Mouse (Mus musculus) monocyte, adult 5-6 weeks (primary cell): ENCODE results near the gene Neurod2. TPM values are rescaled to one million over a fixed set of nuclear protein-coding genes. Genes with fewer than 3 reads are reported as not detected.

Source experiments
- ATAC-seq: fragments of 153-309, 156-312 bp; replicated peaks from 2 replicates; pipeline ENCODE4 v1.8.0; 2017; ENCODE audit warnings: mild to moderate bottlenecking; ENCODE audit not compliant: low TSS enrichment, insufficient number of reproducible peaks, severe bottlenecking, poor library complexity, low FRiP score
- total RNA-seq: library from RNA; stranded (forward); fragments of 200-1000, 200-491, 200-594 nt; gene quantifications from 3 replicates; pipeline ENCODE4 v1.2.3, GENCODE M21; 2017

Neurod2 gene
- total RNA-seq, 1 experiment from 2014 or later = not detected

DNA sequence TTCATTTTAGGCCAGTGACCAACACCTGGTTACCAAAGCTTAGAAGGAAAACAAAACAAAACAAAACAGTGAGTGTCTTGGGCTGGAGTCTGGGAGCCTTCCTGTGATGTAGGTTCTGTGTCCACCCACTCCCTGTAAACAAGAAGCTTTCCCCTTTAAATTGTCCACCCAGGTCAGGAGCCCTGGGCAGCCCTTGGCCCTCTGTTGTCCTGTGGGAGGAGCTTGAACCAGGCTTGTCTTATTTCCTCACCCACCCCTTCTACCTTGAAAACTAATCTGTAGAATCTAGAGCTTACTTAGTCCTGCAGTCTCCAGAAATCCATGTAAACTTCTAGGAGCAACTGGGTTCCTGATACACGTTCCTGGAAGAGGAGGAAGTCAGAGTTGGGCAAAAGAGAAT, 7.3 kb downstream of the Neurod2 start:
- ATAC-seq = no peak

GRCm38 (mm10) chr11:98321677-98322003, 7.8 kb downstream of the Neurod2 start:
- no peak for ATAC-seq

- ATAC-seq = no peak
These were observed 8.4 kb downstream of the Neurod2 start for GRCm38 (mm10) chr11:98320806-98321676.

DNA sequence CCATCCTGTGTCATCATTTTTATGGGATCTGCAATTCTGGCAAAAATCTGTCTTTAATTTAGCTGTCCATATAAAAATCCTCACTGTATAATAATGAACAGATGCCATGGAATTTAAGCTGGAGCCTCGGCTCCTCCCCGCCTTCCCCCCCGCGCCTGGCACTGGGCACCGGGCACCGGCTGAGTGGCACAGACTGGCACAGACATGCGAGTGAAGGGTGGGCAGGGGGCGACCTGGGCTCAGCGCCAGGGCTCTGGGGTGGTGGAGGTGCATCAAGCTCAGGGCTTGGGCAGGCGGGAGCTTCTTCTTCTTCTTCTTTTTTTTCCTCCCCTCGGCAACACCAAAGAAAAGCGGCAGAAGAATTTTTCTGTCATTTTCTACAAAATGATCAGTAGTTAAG, 9.1 kb downstream of the Neurod2 start:
- ATAC-seq = no peak

DNA sequence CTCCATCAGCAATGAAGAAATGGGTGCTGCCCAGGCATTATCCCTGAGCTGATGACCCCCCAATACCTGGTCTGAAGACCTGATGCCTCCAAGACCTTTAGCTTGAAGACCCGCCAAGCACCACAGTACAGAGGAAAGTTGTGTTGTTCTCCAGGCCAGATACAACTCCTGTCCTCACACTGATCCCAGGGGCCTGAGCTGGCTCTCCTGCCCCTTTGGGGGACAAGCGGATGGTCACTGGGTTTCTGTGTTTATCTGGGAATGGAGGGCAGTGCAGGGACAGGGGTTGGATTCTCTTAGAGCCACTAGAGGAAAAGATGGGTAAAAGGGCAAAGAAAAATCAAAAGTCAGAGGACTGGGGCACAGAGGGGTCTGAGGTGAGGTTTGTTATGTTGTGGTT, 9.5 kb downstream of the Neurod2 start:
- no peak for ATAC-seq

- ATAC-seq = no peak
These were observed 9.9 kb downstream of the Neurod2 start for GRCm38 (mm10) chr11:98319544-98319943.

DNA sequence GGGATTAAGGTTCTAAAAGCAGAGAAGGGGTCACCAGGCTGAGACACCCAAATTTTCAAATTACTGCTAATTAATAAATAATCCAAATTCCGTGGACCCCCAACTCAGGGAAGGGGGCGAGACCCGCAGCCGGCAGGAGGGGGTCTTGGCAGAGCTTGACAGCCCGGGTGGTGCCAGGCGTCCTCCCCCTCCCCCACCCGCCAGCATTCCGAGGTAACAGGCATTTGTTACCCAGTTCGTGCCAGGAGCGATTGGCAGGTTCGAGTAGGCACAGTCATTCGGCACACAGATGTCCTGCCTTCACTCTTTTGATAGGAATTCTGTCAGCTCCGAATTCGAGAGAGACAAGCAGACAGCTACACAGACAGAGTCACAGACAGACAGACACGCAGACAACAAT, 10.3 kb downstream of the Neurod2 start:
- ATAC-seq = no peak

DNA sequence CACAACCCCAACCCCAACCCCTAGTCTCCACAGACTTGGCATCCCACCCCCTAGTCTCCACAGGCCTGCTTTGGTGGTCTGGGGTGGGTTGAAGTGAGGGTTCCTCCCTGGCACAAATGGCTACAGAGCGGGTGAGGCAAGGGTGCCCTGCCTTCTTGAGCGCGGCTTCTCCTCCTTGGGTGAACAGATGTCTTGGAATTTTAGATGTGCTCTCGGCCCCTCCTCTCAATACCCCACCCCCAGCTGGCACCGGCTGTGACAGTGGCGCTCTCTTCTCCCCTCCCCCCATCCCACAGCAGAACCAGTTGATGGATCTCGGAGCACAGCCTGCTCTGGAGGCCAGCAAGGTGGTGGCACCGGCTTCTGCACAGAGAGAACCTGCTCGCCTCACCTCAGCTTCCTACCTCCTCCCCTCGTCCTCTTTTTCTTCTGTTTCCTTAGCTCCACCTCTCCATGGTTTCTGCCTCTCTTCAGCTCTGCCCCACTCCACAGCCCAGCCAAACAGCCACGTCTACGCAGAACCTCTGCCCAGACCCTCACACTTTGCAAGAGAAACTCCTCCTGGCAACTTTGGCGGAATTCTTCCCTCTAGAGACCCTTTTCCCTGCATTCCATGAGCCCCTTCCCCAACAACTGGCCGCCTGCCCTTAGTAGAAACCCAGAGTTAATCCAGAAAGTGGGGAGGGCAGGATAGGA, 10.9 kb downstream of the Neurod2 start:
- ATAC-seq = no peak

DNA sequence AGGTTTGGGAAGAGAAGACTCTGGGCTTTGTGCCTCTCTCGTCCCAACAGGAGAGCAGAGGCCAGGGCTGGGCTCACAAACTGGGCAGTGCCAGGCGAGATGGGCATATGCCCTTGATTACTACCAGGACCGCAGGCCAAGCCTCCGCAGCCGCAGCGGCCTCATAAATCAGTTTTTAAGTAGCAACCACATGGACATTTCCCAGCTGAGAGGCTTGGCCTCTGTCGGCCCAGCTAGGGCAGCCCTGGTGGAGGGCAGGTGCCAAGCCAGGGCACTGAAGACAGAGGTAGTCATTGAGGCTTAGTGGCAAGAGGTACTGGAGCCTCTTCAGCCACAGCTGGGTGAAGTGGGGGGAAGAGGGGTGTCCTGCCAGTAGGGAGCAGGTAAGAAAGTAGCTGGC, 12.0 kb downstream of the Neurod2 start:
- ATAC-seq = no peak

GRCm38 (mm10) chr11:98313790-98314323, 15.6 kb downstream of the Neurod2 start:
- ATAC-seq = no peak

DNA sequence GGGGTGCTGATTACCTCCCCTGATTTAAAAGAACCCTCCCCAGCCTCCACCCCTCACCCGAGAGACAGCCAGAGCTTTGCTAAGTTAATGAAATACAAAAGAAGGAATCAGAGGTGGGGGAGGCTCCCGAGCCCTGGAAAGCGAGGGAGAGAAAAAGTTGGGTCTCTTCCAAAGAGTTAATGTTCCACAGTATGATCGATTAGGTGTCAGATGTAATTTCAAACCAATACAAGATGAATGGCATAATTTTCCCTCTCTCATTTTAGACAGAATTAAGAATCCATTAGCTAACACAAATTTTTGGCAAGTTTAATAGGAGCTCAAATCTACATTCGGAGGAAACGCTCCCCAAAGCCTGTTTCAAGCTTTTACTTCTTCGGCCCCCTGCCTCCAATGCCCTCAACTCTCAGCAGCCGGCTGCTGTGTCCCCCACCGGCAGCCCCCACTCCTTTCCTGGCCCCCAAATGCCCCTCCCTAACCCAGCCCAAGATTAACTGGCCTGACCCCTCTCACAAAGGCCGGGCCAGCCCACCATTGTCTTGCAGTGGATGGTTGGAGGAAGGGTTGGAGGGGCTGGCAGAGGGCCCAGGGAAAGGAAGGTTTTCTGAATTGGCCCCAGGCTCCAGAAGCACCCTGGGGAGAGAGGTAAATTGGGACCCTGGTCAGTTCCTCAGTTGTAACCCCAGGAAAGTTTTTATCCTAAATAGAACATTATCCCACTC, 30.8 kb downstream of the Neurod2 start:
- ATAC-seq = no peak

DNA sequence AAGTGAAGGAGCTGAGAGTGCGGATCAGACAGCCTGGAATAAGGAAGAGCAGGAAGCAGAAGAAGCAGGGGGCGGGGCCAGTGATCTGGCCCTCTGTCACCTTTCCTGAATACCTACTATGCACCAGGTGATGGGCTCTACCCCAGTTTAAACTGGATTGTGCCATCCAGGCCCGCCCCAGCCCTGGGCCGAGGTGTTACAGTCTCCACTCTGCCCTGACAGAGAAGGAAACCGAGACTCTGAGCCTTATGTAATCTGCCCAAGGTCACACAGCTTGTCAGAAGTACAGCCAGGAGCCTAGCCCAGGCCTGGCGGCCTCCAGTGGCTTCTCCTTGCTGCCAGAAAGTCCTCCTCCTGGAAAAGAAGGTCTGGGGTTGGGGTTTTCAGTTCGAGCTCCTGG, 31.7 kb downstream of the Neurod2 start:
- ATAC-seq = no peak

GRCm38 (mm10) chr11:98296916-98297315, 32.5 kb downstream of the Neurod2 start:
- ATAC-seq = no peak

DNA sequence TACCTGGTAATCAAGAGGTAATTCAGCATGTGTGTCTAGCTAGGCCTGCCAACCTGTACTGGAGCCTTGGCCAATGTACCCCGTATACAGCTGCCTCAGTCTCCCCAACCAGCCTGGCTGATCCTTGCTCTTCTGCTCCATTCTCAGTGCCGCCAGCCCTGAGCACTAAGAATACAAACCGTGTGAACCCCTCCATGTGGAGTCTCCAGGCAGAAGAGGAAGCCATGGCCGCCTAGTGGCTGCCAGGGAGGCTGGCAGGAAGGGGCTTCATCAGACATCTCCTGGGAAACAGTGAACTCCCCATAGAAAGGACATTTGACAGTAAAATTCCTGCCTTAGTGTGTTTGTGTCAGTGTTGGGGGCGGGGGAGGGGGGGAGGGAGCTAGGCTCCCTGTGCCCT, 33.2 kb downstream of the Neurod2 start:
- no peak; the same call in 1 of the 2 replicates for ATAC-seq

GRCm38 (mm10) chr11:98295013-98295585, 34.3 kb downstream of the Neurod2 start:
- no peak for ATAC-seq

DNA sequence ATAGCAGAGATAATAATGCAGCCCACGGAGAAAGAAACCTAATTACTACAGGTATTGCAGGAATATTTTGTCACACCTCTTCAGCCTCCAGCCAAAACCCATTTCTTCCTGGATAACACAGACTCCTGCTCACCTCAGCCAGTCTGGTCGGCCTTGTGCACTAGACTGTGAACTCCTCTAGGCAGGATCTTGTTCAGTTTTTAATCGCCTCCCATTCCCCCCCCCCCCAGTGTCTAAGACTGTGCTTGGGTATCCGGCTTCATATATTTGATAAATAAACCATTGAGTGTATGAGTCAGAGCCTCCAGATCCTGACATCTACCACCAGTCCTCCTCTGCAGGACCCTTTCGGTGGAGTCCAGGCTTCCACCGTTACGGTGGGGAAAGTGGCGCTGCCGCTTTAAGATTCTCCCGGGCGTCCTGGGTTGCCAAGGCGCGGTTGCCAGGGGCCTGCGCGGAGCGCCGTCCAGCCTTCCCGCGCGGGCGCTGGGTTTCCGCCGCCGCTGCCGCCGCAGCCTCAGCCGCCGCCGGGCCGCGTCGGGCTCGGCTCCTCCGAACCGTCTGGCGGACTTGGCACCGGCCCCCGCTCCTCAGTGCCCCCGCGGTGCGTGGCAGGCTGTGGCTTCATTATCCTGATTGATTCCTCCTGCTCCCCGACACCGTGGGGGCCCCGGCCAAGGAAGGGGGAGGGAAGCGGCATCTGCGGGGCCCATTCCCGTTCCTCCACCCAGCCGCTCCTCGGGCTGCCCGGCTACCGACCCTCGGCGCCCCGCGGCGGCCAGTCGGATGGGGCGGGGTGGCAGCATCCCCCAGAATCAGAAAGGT, 35.0 kb downstream of the Neurod2 start:
- no peak for ATAC-seq

- ATAC-seq = no peak
These were observed 36.4 kb downstream of the Neurod2 start for GRCm38 (mm10) chr11:98293070-98293469.

GRCm38 (mm10) chr11:98290906-98291305, 38.5 kb downstream of the Neurod2 start:
- no peak for ATAC-seq
